Mouse (Mus musculus) urinary bladder, postnatal 4 days (tissue): ENCODE measurements around the gene Nagk.
"Not testable (repeated sequence)": the region's sequence is repeated elsewhere in the genome, so short reads cannot be mapped to it uniquely, and the experiment has no call there.

ENCODE experiments used
- DNase-seq, 2 experiments: peaks; one replicate each; pipeline ENCODE4 v3.0.0; 2021 to 2022; ENCODE audit warnings: low spot score in 2 of 2

The Nagk gene

DNA sequence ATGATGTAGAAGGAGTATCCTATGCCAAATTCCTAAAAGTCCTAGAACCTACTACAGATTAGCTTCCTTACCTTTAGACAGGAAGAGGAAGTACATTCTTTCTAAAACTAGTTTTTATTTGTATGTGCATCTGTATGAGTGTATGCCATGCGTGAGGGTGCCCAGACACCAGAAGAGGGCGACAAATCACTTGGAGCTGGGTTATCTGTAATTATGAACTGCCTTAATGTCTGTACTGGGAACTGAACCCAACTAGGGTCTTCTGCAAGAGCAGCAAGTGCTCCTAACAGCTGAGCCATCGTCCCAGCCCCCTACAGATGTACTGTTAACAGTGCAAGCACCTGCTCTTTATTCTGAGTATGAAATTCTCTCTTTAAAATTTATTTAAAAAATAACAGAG is 21.0 kb downstream of the Nagk start:
- no peak for DNase-seq

DNA sequence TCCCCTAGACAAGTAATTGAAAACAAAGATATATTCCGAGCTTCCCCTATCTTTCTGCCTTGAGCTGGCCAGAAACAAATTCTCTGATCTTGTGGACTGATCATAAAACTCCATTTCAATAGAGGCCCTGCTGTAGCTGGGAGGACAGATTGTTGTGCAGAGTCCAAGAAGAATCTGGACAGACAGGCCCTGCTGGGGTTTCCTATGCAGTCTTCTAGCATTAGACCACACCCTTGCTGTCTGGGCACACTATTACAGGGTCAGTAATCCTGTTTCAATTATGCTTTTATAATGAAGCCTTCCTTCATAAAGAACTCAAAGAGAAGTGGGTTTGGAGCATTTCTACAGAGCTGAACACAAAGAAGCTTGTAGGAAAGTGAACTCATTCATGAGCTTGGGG is 24.2 kb downstream of the Nagk start:
- DNase-seq: no peak

DNA sequence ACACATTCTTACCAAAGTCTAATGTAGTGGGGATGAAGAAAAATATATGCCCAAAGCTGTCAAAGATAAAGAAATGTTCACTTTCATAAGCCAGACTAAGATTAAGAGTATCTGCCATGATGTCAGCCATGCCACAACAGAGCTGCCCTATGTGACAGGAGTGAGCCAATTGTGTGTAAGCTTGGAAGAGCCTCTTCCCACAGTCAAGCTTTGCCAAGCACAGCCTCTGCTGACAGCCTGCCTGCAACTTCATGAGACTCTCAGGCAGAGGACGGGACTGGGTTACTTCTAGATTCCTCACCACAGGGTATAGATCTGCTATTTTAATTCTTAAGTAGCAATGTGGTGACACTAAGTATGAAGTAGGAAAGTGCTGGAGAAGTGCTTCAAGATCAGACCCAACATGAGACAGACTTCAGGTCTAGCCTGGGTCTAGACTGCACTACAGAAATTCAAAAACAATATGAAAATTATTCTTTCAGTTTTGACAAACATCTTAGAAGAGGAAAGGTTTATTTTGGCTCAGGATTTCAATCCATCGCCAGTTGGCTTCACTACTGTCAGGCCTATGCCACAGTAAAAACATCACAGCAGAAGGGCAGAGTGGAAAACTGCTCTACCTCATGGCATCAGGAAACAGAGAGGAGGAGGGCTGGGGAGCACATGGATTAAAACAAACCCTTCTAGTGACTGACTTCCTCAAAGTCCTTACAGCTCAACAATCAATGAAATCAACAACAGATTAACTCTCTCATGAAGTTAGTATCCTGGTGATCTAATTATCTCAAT is 26.1 kb downstream of the Nagk start:
- DNase-seq: no peak

DNA sequence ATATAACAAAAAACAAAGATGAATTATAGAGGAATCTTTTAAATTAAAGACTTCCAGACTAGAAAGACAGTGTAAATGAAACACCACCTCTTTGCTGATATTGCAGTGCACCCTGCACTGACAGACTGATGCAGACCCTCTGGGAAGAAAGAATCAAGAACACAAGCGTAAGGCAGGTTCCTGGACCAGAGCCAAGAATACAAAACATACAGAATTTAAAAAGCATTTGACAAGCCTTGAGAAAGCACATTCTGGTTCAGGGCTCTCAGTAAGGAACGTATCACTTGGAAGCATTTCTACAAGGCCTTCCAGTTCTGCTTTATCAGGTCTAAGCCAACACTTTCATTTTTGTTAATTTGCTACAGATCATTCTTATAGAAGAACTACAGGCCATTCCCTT is 27.1 kb downstream of the Nagk start:
- no peak for DNase-seq

DNA sequence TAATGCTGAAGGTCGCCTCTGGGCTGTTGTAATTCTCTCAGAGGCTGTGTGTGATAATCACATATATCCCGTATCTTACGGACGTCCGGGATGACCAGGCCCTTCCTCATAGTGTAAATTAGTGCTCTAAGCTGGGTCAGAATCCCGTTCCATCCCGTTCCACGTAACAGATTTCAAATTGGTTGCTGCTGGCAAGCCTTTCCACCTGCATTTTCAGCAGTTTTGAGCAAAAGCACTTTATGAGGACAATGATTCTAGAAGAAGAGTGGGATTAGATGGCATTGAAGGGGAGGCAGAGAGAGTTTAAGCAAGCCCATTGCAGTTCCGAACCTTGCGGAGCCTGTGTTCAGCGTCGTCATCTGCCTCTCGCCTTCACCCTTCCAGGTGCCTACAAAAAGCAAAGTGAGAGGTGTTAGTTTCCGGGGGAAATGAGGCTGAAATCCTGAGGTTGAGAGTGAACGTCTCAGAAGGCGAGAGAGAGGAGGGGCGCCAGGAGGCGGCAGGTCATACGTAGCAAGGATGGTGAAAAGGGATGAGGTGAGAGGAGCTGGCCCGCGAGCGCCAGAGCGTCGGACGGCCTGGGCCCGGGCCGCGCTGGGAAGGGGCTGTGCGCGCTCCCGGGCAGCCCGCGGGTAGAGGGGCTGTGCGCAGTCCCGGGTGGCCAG is 36.3 kb downstream of the Nagk start:
- DNase-seq: no peak

DNA sequence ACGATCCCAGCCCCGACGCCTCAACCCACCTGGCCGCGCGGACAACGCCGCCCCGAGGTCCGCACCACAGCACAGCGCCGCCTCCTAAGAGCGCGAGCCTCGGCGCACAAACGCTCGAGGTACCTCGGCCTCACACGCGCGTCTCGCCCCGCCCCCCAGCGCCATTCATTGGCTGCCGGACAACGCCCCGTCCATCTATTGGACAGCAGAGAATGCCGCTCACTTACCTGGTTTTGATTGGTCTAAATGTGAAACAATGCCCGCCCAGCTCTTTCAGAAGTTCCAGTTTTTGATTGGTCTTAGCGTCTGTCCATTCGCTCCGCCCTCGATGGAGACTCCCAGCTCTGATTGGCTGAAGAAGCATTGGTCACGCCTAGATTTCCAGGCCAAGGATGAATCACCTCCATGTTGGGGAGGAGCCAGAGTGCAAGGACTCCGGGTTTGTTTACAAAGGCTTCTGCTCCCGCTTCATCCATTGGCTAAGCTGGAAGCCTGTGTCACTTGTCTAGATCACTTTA is 36.9 kb downstream of the Nagk start, which contains the start of gene Paip2b:
Gene Paip2b (minus strand): TSS at position 136 of the 518 bp plus-strand sequence.
- DNase-seq: peak; percentile 96 to 98

DNA sequence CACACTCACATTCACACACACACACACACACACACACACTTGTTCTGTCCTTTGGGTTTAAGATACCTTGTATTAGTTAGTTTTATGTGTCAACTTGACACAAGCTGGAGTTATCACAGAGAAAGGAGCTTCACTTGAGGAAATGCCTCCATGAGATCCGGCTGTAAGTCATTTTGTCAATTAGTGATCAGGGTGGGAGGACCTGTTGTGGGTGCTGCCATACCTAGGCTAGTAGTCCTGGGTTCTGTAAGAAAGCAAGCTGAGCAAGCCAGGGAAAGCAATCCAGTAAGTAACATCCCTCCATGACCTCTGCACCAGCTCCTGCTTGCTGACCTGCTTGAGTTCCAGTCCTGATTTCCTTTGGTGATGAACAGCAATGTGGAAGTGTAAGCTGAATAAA is 37.6 kb downstream of the Nagk start:
- DNase-seq: not testable (repeated sequence)

DNA sequence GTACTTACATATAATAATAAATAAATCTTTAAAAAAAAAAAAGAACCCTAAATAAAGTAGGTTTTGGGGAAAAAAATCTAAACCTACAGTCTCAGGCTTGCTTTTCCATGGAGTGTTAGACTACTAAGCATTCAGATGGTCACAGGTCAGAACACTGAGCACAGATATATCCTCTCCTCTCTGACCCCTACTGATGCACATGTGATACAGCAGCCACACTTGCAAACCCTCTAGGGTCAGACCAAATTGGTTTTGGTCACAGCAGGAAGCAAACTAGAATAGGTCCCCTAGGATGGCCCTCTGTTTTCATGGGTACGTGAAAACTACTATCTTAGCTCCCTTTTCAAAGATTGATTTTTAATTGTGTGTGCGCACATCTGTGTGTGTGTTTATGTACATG is 42.0 kb downstream of the Nagk start:
- no peak for DNase-seq

DNA sequence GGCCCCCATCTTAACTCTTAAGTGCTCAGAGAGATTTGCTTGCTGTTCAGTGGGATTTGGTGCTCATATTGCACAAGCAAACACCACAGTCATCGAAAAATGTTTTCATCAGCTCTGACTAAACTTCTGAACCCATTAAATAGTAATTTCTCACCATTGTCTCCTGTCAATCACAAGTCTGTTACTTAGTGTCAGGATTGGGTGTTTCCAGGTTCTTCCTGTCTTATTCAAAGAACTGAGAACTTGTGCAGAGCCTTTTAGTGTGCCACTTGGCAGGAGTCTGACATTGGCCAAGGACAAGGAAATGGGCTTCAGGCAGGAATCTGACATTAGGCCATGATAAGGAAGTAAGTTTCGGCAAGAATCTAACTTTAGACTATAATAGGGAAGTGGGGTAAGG is 43.3 kb downstream of the Nagk start:
- DNase-seq: no peak

DNA sequence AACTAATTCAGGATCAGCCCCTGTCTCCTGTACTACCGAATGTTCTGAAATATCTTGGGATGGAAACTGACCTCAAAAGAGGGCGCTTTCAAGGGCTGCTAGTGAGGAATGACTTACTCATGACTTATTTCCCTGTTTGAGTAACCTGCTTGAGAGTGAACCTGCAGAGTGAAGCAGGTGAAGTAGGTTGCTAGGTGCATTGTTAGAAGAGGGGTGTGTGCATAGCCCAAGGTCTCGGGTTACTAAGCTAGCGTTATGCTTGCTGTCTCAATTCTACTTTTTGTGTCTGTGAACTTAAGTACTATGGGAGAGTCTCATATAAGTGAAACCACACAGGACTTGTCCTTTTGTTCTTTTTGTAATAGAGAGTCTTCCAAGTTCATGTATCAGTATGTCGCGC is 45.3 kb downstream of the Nagk start:
- no peak for DNase-seq

DNA sequence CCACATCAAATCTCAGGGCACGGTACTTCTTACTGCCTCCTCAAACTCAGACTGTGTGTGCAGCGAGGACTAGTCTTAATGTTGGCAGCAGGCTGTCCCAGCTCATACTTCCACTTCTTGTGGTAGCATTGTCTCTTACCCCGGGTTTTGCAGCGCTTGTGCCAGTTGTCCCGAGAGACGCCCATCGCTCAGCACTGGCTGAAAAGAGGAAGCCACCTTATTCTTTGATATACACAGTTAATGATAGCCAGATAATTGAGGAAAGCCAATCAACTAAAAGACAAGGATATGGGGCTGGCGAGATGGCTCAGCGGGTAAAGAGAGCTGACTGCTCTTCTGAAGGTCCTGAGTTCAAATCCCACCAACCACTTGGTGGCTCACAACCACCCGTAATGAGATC is 50.1 kb downstream of the Nagk start:
- DNase-seq: no peak

DNA sequence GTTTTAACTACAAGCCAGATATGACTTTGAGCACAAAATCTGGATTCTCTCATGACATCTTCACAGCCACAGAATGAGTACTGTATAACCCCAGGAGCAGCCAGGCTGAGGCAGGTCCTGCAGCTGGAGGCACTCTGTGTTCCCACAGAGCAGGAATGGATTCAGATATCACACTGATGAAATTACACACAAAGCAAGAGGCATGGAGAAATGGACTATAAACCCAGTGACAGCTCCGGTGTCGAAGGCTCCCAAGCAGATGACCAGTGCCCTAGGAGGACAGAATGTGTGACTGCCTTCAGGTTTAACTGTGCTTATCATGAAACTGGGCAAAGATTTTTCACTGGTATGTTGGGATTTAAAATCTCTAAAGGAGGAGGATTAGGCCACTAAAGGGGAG is 51.4 kb downstream of the Nagk start:
- no peak for DNase-seq

DNA sequence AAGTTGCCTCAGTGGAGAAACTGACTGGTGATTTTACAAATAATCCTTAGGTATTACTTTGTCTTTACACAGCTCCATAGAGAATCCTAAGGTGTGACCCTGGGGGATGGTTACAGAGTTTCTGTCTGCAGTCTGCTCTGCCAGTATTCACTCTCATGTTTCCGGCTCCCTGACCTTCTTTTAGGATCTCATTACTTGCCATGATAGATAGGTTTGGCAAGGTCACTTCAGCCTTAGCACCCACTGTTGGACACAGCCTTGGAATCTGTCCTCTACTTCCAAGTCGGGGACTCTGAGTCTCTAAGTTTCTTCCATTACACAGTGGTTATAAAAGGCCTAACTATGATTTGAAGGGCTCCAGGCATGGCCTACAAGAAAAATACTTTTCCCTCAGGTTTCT is 54.7 kb downstream of the Nagk start:
- DNase-seq: no peak
